Mouse (Mus musculus) bone marrow macrophage, adult 2 months (primary cell): ENCODE data around the gene Tmf1.

ENCODE experiments used
- CTCF ChIP-seq: IDR thresholded peaks from 2 replicates; pipeline ENCODE4 v1.5.1; 2012; ENCODE audit warnings: low read depth, mild to moderate bottlenecking, low read length, moderate library complexity
- POLR2A ChIP-seq: IDR thresholded peaks from 2 replicates; pipeline ENCODE4 v1.6.1; 2012; ENCODE audit warnings: mild to moderate bottlenecking, low read depth, low read length, borderline replicate concordance

DNA sequence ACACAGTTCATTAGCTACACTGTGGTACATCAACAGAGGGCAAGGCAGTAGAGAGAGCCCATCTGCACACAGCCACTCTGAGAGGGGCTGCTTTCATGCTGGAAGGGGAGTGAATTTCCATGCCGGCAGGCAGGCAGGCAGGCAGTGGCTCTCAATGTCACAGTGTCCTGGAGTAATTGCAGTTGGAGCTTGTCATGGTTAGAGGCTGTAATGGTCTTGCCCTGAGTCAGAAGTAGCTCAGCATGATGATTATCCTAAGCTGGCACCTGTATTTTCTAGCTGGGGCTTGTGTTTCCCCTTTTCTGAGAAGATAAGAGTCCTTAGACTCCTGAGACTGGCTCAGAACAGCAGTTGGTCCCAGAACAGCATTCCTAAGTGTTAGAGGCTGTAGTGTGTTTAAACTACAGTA is 47.2 kb upstream of the Tmf1 start:
- TF ChIP-seq POLR2A (no peak), CTCF (no peak)
